Mouse (Mus musculus): ENCODE results near the gene Fezf1. TPM values are rescaled to one million over a fixed set of nuclear protein-coding genes. Genes with fewer than 3 reads are reported as not detected.

Gene Fezf1
- 0.06 TPM in 1 of 2 replicates, not detected in the other for polyA plus RNA-seq (2015; fragmentation: Nextera tagmentation; extraction: Ambion mirVana)

DNA sequence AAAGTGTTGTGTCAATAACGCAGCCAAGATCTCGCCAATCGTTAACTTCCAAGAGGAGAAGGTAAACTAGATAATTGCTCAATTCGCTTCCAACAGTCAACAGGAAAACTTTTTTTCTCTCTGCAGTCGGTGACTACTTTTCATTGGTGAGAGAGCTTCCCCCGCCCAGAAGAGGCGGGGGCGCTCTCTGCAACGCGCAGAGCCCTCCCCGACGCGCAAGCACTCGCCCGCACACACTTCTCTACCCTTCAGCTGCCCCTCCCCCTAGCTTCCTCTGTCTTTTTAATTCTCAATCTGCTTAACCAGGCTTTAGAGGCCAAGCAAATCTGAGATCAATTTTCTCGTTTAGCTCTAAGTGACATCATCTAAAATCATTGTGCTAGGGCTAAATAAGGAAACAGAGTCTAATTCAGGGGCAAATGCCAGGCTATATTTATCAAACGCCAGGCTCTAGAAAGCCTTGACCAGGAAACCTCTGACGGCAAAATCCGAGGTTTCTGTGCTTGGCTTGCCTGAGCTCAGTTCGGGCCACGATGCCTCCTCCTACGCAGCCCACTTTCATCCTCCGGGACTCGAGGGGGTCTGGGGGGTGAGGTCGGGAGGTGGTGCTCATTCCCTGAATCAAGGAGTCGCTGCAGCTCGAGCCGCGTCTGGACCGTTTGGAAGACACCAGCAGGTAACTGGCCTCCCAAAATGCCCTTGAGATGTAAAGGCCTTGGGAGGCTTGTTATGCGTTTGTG, at the start of gene Fezf1:
TSS of gene Fezf1 (minus strand) at position 50 of the 740 bp plus-strand sequence.
- no peak for ATAC-seq (ENCODE audit: extremely low read depth, insufficient number of reproducible peaks, low FRiP score, low TSS enrichment)
- Histone ChIP-seq H3K4me2 (peak within 1 kb of the TSS; percentile 76), H3K36me3 (no peaks in the 10 kb centered on the region), H3K9me3 (no peaks in the 10 kb centered on the region), H3K9ac (no peak within 1 kb of the TSS), H3K4me1 (peaks cover 29% of the 10 kb centered on the region), H3K27me3 (replicated peaks) (peaks cover 93% of the 10 kb centered on the region), H3K27ac (replicated peaks) (no peak within 1 kb of the TSS), H3K4me3 (peak within 1 kb of the TSS; percentile 53)
- WGBS, result under 1% methylated on average over 31 of the region's 31 CpGs

DNA sequence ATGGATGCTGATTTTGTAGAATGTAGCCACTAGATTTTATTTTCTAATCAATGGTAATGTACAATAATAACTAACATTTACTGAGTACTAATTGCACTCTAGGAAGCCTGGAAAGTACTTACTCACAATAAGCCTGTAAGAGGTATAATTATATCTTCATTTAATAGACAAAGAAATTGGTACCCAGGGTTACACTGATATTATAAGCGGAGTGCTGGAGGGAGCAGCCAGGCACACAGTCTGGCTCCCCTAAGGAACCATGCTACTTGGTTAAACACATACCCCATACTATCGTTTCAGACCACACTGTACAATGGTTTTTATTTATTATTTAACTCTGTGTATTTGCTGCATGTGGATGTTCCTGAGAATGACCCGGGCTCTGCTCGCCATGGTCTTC, 46.5 kb upstream of the Fezf1 start:
- Histone ChIP-seq H3K9me3 (no peaks in the 10 kb centered on the region), H3K4me3 (no peak overlapping the region), H3K27ac (replicated peaks) (no peak overlapping the region), H3K9ac (no peak overlapping the region), H3K4me2 (no peak overlapping the region), H3K27me3 (replicated peaks) (no peaks in the 10 kb centered on the region), H3K36me3 (no peaks in the 10 kb centered on the region), H3K4me1 (no peaks in the 10 kb centered on the region)
- 80% methylated on average over 4 of the region's 4 CpGs for WGBS
- ATAC-seq (ENCODE audit: extremely low read depth, insufficient number of reproducible peaks, low FRiP score, low TSS enrichment), result no peak

DNA sequence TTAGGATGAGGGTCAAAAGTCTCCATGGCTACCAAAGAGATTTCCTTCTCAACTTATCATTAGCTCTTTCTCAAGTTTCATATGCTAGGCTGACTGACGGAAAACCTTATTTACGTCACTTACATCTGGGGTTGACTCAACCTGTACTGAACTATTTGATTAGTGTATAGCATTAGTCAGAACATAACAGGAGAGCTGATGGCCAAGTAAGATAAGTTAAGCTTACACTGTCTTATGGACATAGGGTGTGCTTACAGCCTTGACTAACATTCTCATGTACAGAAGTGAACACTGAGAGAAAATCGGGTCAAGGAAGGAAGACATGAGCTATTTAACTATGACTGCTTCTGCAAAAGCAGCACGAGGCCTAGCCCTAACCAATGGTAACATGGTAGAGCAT, 40.6 kb upstream of the Fezf1 start:
- H3K27ac ChIP-seq (replicated peaks), result no peak overlapping the region
- no peak overlapping the region for H3K4me2 ChIP-seq
- WGBS, result 72% methylated on average over 4 of the region's 4 CpGs
- H3K9me3 ChIP-seq, result no peaks in the 10 kb centered on the region
- H3K4me3 ChIP-seq, result no peak overlapping the region
- H3K9ac ChIP-seq, result no peak overlapping the region
- H3K36me3 ChIP-seq, result no peaks in the 10 kb centered on the region
- H3K4me1 ChIP-seq, result no peaks in the 10 kb centered on the region
- no peaks in the 10 kb centered on the region for H3K27me3 ChIP-seq (replicated peaks)
- no peak for ATAC-seq (ENCODE audit: extremely low read depth, insufficient number of reproducible peaks, low FRiP score, low TSS enrichment)

DNA sequence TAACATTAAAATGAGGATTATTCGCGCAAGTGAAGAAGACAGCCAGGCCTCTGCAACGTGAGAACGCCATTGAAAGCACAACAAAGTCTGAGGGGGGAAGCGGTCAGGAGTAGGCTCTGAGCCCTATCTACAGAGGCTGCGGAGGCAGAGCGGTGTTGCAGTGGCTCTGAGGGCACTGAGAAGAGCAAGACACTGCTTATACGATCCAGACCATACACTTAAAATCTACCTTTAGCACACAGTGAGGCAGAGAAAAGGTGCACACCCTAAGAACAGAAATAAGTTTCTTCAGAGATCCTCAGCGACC, 33.3 kb upstream of the Fezf1 start:
- Histone ChIP-seq H3K4me1 (no peaks in the 10 kb centered on the region), H3K9ac (no peak overlapping the region), H3K36me3 (no peaks in the 10 kb centered on the region), H3K4me2 (no peak overlapping the region), H3K27ac (replicated peaks) (no peak overlapping the region), H3K9me3 (no peaks in the 10 kb centered on the region), H3K27me3 (replicated peaks) (peaks cover 18% of the 10 kb centered on the region; the same call in 1 of the 2 replicates), H3K4me3 (no peak overlapping the region)
- 39% methylated on average over 9 of the region's 9 CpGs for WGBS
- ATAC-seq (ENCODE audit: extremely low read depth, insufficient number of reproducible peaks, low FRiP score, low TSS enrichment), result no peak

DNA sequence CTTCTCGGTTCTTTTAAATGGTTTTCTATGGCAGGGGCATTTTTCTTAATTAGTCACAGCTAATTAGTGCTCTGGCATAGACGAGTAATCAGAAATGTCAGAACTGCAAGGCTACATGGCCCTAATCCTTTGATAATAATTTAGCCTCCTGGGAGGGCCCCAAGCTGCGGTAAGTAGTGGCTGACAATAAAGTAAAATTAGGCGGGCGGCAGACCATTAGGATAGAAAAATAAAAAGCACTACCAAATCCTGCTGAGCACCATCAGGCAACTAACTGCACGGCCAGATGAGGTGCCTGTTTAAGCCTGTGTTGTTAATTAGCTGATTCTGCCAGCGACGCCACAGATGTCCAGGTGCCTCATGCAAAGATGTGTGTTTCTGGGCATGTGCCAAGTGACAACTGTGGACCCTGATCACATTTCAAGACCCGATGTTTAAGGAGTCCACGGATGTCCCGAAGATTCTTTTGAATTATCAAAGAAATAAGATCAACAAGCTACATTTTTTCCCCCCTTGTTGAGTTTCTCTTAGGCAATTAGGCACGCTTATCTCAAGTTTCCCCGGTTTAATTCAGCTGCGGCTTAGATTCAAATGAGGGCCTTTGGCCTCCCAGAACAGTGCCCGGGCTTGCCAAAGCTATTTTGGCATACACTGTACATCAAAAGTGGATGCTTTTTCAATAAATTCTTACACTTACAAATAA, 32.8 kb upstream of the Fezf1 start:
- ATAC-seq (ENCODE audit: extremely low read depth, insufficient number of reproducible peaks, low FRiP score, low TSS enrichment), result no peak
- Histone ChIP-seq H3K4me1 (no peaks in the 10 kb centered on the region), H3K36me3 (no peaks in the 10 kb centered on the region), H3K9me3 (no peaks in the 10 kb centered on the region), H3K27ac (replicated peaks) (no peak overlapping the region), H3K9ac (no peak overlapping the region), H3K4me3 (no peak overlapping the region), H3K4me2 (no peak overlapping the region), H3K27me3 (replicated peaks) (peaks cover 18% of the 10 kb centered on the region; the same call in 1 of the 2 replicates)
- 41% methylated on average over 15 of the region's 15 CpGs for WGBS

DNA sequence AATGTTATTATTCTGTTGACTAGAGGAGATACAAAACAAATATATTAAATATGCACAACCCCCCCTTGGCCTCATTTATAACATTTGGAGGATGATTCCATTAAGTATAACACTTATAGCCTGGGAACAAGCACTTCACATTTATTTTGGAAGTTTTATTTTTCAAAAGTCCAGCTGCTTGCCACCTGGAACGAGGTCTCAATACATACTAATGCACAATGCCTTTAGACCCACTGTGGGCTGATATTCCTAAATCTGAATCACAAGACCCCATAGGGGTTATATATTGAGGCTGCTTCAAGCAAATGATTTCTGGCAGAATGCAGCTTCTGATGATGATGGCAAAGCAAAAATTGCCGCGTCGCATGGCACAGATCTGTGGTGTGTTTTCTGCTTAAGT, 25.3 kb upstream of the Fezf1 start:
- Histone ChIP-seq H3K4me1 (no peaks in the 10 kb centered on the region), H3K36me3 (no peaks in the 10 kb centered on the region), H3K27ac (replicated peaks) (no peak overlapping the region), H3K4me3 (no peak overlapping the region), H3K27me3 (replicated peaks) (peaks cover 39% of the 10 kb centered on the region), H3K9me3 (no peaks in the 10 kb centered on the region), H3K4me2 (no peak overlapping the region), H3K9ac (no peak overlapping the region)
- WGBS, result 65% methylated on average over 4 of the region's 4 CpGs
- ATAC-seq (ENCODE audit: extremely low read depth, insufficient number of reproducible peaks, low FRiP score, low TSS enrichment), result no peak

DNA sequence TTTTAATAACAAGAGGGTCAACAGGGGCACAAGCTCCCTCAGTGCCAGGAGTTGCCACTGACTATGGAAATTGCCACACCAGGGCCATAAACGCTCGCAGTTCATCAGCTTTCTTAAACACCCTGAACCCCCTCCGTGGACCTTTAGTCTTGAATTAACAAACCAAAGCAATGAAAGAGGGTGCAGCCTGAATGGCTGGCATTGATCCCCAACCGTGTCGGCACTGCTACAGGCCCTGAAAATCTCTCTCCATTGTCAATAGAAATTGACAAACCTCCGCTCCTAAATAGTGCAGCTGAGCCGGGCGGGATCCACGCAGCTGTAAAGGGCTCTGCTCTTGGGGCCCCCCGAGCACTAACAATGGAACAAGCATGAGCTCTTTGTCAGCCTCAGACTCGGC, 24.8 kb upstream of the Fezf1 start:
- Histone ChIP-seq H3K4me2 (no peak overlapping the region), H3K27me3 (replicated peaks) (peaks cover 40% of the 10 kb centered on the region), H3K4me3 (no peak overlapping the region), H3K4me1 (no peaks in the 10 kb centered on the region), H3K9ac (no peak overlapping the region), H3K27ac (replicated peaks) (no peak overlapping the region), H3K9me3 (no peaks in the 10 kb centered on the region), H3K36me3 (no peaks in the 10 kb centered on the region)
- WGBS, result 12% methylated on average over 11 of the region's 11 CpGs
- no peak for ATAC-seq (ENCODE audit: extremely low read depth, insufficient number of reproducible peaks, low FRiP score, low TSS enrichment)

DNA sequence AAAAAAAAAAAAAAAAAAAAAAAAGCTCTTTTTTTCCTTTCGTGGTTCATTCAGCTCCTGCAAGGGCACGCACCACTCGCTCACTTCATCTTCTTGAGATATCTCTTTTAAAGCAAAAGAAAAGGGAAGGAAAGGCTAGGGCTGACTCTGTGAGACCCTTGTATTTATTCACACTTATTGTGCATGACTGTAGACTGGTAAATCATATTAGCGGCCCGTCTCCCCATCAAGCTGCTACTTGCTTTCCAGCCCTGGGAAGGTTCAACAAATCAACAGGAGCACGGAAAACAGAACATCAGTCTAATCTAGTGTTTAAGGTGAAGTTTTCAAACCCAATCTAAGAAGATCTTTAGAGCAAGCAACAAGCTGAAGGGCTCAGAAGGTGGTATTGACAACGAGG, 24.4 kb upstream of the Fezf1 start:
- no peaks in the 10 kb centered on the region for H3K9me3 ChIP-seq
- ATAC-seq (ENCODE audit: extremely low read depth, insufficient number of reproducible peaks, low FRiP score, low TSS enrichment), result no peak
- no peaks in the 10 kb centered on the region for H3K36me3 ChIP-seq
- no peak overlapping the region for H3K4me3 ChIP-seq
- H3K4me2 ChIP-seq, result no peak overlapping the region
- no peak overlapping the region for H3K27ac ChIP-seq (replicated peaks)
- H3K27me3 ChIP-seq (replicated peaks), result peaks cover 44% of the 10 kb centered on the region
- no peaks in the 10 kb centered on the region for H3K4me1 ChIP-seq
- no peak overlapping the region for H3K9ac ChIP-seq
- 32% methylated on average over 7 of the region's 7 CpGs for WGBS

DNA sequence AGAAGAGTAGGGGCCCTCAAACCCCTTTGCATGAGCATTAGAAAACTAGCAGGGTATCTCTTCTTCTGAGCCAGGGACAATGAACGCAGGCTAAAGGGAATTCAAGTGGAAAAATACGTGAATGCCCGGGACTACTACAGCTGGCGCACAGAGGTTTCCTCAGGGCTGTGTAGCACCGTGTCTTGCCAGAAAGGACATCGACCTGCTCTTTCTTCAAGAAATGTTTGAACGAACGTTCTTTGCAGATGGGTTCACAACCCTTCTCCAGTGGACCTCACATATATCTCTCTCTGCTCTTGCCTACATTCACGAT, 12.5 kb upstream of the Fezf1 start:
- Histone ChIP-seq H3K27ac (replicated peaks) (no peak overlapping the region), H3K9ac (no peak overlapping the region), H3K4me1 (no peaks in the 10 kb centered on the region; the same call in 1 of the 2 replicates), H3K4me2 (peak overlapping the region; percentile 41), H3K27me3 (replicated peaks) (peaks cover 86% of the 10 kb centered on the region), H3K4me3 (peak overlapping the region; percentile 17; the same call in 1 of the 2 replicates), H3K36me3 (no peaks in the 10 kb centered on the region), H3K9me3 (no peaks in the 10 kb centered on the region)
- no peak for ATAC-seq (ENCODE audit: extremely low read depth, insufficient number of reproducible peaks, low FRiP score, low TSS enrichment)
- WGBS, result 3% methylated on average over 9 of the region's 9 CpGs

DNA sequence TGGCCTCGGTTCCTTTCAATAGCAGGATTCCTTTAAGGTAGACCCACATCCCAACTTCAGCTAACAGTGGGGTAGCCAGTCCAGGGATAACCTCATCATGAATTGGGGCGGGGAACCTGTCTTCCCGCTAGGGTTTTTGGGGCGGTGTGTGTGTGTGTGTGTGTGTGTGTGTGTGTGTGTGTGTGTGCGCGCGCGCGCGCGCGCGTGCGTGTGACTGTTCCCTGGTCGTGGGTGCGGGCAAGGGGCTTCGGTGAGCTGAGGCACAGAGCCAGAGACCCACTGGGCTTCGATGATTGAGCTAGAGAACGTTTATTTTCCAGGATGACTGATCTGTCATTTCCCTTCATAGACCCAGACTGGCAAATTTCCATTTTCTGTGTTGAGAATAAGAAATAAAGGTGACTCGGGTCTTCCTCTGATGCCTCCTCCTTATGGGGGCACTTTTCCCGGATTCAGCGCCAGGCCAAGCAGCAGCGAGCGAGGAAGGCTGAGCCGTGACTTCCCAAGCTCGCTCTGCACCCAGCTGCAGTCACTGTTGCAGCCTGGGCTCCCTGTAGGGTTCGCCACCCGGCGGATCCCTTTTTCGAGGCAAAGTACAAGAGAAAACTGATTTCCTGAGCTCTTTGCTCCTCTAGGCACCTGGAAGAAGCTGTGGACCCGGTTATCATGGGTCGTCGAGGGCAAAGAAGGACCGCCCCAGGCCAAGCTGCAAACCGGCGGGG, 12.0 kb upstream of the Fezf1 start:
- peak overlapping the region; percentile 41 for H3K4me2 ChIP-seq
- H3K4me3 ChIP-seq, result peak overlapping the region; percentile 17
- no peaks in the 10 kb centered on the region for H3K36me3 ChIP-seq
- H3K9me3 ChIP-seq, result no peaks in the 10 kb centered on the region
- 4% methylated on average over 36 of the region's 36 CpGs for WGBS
- H3K27me3 ChIP-seq (replicated peaks), result peaks cover 89% of the 10 kb centered on the region
- H3K4me1 ChIP-seq, result no peaks in the 10 kb centered on the region; the same call in 1 of the 2 replicates
- no peak for ATAC-seq (ENCODE audit: extremely low read depth, insufficient number of reproducible peaks, low FRiP score, low TSS enrichment)
- no peak overlapping the region for H3K27ac ChIP-seq (replicated peaks)
- no peak overlapping the region for H3K9ac ChIP-seq

DNA sequence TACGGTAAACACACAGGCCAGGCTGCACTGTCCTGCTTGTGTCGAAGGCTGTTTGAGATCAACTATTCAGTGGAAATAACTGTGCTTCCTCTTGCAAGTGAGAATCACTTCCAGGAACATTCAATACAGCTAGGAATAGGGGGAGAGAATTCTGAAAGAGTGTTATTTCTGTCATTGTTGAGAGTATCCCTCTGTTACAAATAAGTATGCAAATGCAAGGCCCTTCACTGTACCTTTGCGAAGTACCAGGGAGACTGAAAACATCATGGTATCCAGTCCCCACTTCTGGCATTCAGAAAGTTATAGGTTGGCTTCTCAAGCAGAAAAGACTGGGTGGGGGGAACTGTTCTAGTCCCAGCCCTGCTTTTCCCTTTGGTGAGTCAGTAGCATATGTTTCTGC, 9.8 kb upstream of the Fezf1 start:
- no peaks in the 10 kb centered on the region for H3K36me3 ChIP-seq
- no peak for ATAC-seq (ENCODE audit: extremely low read depth, insufficient number of reproducible peaks, low FRiP score, low TSS enrichment)
- H3K9ac ChIP-seq, result no peak overlapping the region
- H3K27me3 ChIP-seq (replicated peaks), result peaks cover 96% of the 10 kb centered on the region
- no peak overlapping the region for H3K4me2 ChIP-seq
- no peaks in the 10 kb centered on the region for H3K9me3 ChIP-seq
- WGBS, result 20% methylated on average over 3 of the region's 3 CpGs
- H3K4me1 ChIP-seq, result peaks cover 7% of the 10 kb centered on the region
- no peak overlapping the region for H3K4me3 ChIP-seq
- H3K27ac ChIP-seq (replicated peaks), result no peak overlapping the region
